Mouse (Mus musculus): ENCODE data around the gene Ung. TPM values are rescaled to one million over a fixed set of nuclear protein-coding genes. Genes with fewer than 3 reads are reported as not detected.

Ung gene
- polyA plus RNA-seq, 1 experiment from 2014 or later: 5.4 TPM

- H3K27me3 ChIP-seq (ENCODE audit: control insufficient read depth, insufficient read depth, low read length): no peaks in the 10 kb centered on the region
- H3K4me2 ChIP-seq (ENCODE audit: low read length): no peak overlapping the region
- 84% methylated on average over 15 of the region's 15 CpGs for WGBS
- H3K4me3 ChIP-seq (replicated peaks; ENCODE audit: low read depth, low read length): no peak overlapping the region
- peaks cover 10% of the 10 kb centered on the region; the same call in 1 of the 2 replicates for H3K4me1 ChIP-seq (ENCODE audit: control insufficient read depth, insufficient read depth, low read length)
- DNase-seq (no peak), ATAC-seq (ENCODE audit: low FRiP score, low TSS enrichment) (no peak)
- H3K9me3 ChIP-seq (ENCODE audit: control insufficient read depth, low read length): no peaks in the 10 kb centered on the region
- no peak overlapping the region for H3K9ac ChIP-seq (replicated peaks; ENCODE audit: low read length)
- no peaks in the 10 kb centered on the region for H3K36me3 ChIP-seq (ENCODE audit: control insufficient read depth, insufficient read depth, low read length)
- peak overlapping the region; percentile 72; the same call in 1 of the 2 replicates for H3K27ac ChIP-seq (replicated peaks; ENCODE audit: low read depth, low read length)
Measured at GRCm38 (mm10) chr5:114137481-114138276, 7.5 kb downstream of the Ung start.

- Histone ChIP-seq H3K9ac (replicated peaks; ENCODE audit: low read length) (0 out of 2 replicates have a peak overlapping the region, but pooled peaks have one; percentile 4), H3K27ac (replicated peaks; ENCODE audit: low read depth, low read length) (peak overlapping the region; percentile 72), H3K27me3 (ENCODE audit: control insufficient read depth, insufficient read depth, low read length) (no peaks in the 10 kb centered on the region), H3K4me2 (ENCODE audit: low read length) (0 out of 2 replicates have a peak overlapping the region, but pooled peaks have one; percentile 4), H3K4me1 (ENCODE audit: control insufficient read depth, insufficient read depth, low read length) (peaks cover 10% of the 10 kb centered on the region; the same call in 1 of the 2 replicates), H3K36me3 (ENCODE audit: control insufficient read depth, insufficient read depth, low read length) (no peaks in the 10 kb centered on the region), H3K4me3 (replicated peaks; ENCODE audit: low read depth, low read length) (no peak overlapping the region), H3K9me3 (ENCODE audit: control insufficient read depth, low read length) (no peaks in the 10 kb centered on the region)
- peak; percentile 53 for DNase-seq
- 65% methylated on average over 21 of the region's 21 CpGs for WGBS
- no peak; the same call in 1 of the 2 replicates for ATAC-seq (ENCODE audit: low FRiP score, low TSS enrichment)
Measured at GRCm38 (mm10) chr5:114138277-114139164, 8.3 kb downstream of the Ung start.

- ATAC-seq (ENCODE audit: low FRiP score, low TSS enrichment) (peak; percentile 69; the same call in 1 of the 2 replicates), DNase-seq (peak; percentile 87)
- no peaks in the 10 kb centered on the region for H3K27me3 ChIP-seq (ENCODE audit: control insufficient read depth, insufficient read depth, low read length)
- peaks cover 10% of the 10 kb centered on the region; the same call in 1 of the 2 replicates for H3K4me1 ChIP-seq (ENCODE audit: control insufficient read depth, insufficient read depth, low read length)
- 0 out of 2 replicates have a peak overlapping the region, but pooled peaks have one; percentile 4 for H3K9ac ChIP-seq (replicated peaks; ENCODE audit: low read length)
- H3K27ac ChIP-seq (replicated peaks; ENCODE audit: low read depth, low read length): peak overlapping the region; percentile 72
- H3K4me2 ChIP-seq (ENCODE audit: low read length): 0 out of 2 replicates have a peak overlapping the region, but pooled peaks have one; percentile 4
- H3K36me3 ChIP-seq (ENCODE audit: control insufficient read depth, insufficient read depth, low read length): no peaks in the 10 kb centered on the region
- H3K9me3 ChIP-seq (ENCODE audit: control insufficient read depth, low read length): no peaks in the 10 kb centered on the region
- WGBS: 21% methylated on average over 9 of the region's 9 CpGs
- no peak overlapping the region for H3K4me3 ChIP-seq (replicated peaks; ENCODE audit: low read depth, low read length)
Measured at GRCm38 (mm10) chr5:114139175-114139574, 9.0 kb downstream of the Ung start.

GRCm38 (mm10) chr5:114146028-114146888, 16.1 kb downstream of the Ung start, which contains the start of gene Acacb:
TSS of gene Acacb (plus strand) at chr5:114146535.
- no peak within 1 kb of the TSS for H3K4me2 ChIP-seq (ENCODE audit: low read length)
- 56% methylated on average over 19 of the region's 19 CpGs for WGBS
- no peaks in the 10 kb centered on the region for H3K36me3 ChIP-seq (ENCODE audit: control insufficient read depth, insufficient read depth, low read length)
- ATAC-seq (ENCODE audit: low FRiP score, low TSS enrichment) (no peak), DNase-seq (no peak)
- no peak within 1 kb of the TSS for H3K4me3 ChIP-seq (replicated peaks; ENCODE audit: low read depth, low read length)
- H3K9me3 ChIP-seq (ENCODE audit: control insufficient read depth, low read length): no peaks in the 10 kb centered on the region
- H3K27me3 ChIP-seq (ENCODE audit: control insufficient read depth, insufficient read depth, low read length): no peaks in the 10 kb centered on the region
- H3K9ac ChIP-seq (replicated peaks; ENCODE audit: low read length): no peak within 1 kb of the TSS
- peaks cover 3% of the 10 kb centered on the region; the same call in 1 of the 2 replicates for H3K4me1 ChIP-seq (ENCODE audit: control insufficient read depth, insufficient read depth, low read length)
- H3K27ac ChIP-seq (replicated peaks; ENCODE audit: low read depth, low read length): no peak within 1 kb of the TSS

GRCm38 (mm10) chr5:114147043-114147972, 17.1 kb downstream of the Ung start:
- peaks cover 3% of the 10 kb centered on the region; the same call in 1 of the 2 replicates for H3K4me1 ChIP-seq (ENCODE audit: control insufficient read depth, insufficient read depth, low read length)
- H3K4me2 ChIP-seq (ENCODE audit: low read length): no peak overlapping the region
- ATAC-seq (ENCODE audit: low FRiP score, low TSS enrichment) (no peak), DNase-seq (no peak)
- H3K27ac ChIP-seq (replicated peaks; ENCODE audit: low read depth, low read length): no peak overlapping the region
- H3K27me3 ChIP-seq (ENCODE audit: control insufficient read depth, insufficient read depth, low read length): no peaks in the 10 kb centered on the region
- no peak overlapping the region for H3K4me3 ChIP-seq (replicated peaks; ENCODE audit: low read depth, low read length)
- H3K36me3 ChIP-seq (ENCODE audit: control insufficient read depth, insufficient read depth, low read length): no peaks in the 10 kb centered on the region
- 87% methylated on average over 14 of the region's 14 CpGs for WGBS
- H3K9me3 ChIP-seq (ENCODE audit: control insufficient read depth, low read length): no peaks in the 10 kb centered on the region
- no peak overlapping the region for H3K9ac ChIP-seq (replicated peaks; ENCODE audit: low read length)

- DNase-seq (no peak), ATAC-seq (ENCODE audit: low FRiP score, low TSS enrichment) (no peak)
- H3K4me2 ChIP-seq (ENCODE audit: low read length): no peak overlapping the region
- no peaks in the 10 kb centered on the region for H3K9me3 ChIP-seq (ENCODE audit: control insufficient read depth, low read length)
- 88% methylated on average over 12 of the region's 12 CpGs for WGBS
- no peaks in the 10 kb centered on the region for H3K4me1 ChIP-seq (ENCODE audit: control insufficient read depth, insufficient read depth, low read length)
- H3K4me3 ChIP-seq (replicated peaks; ENCODE audit: low read depth, low read length): no peak overlapping the region
- no peak overlapping the region for H3K27ac ChIP-seq (replicated peaks; ENCODE audit: low read depth, low read length)
- no peak overlapping the region for H3K9ac ChIP-seq (replicated peaks; ENCODE audit: low read length)
- H3K27me3 ChIP-seq (ENCODE audit: control insufficient read depth, insufficient read depth, low read length): no peaks in the 10 kb centered on the region
- no peaks in the 10 kb centered on the region for H3K36me3 ChIP-seq (ENCODE audit: control insufficient read depth, insufficient read depth, low read length)
Measured at GRCm38 (mm10) chr5:114152359-114153092, 22.3 kb downstream of the Ung start.

- no peak overlapping the region for H3K27ac ChIP-seq (replicated peaks; ENCODE audit: low read depth, low read length)
- no peaks in the 10 kb centered on the region for H3K9me3 ChIP-seq (ENCODE audit: control insufficient read depth, low read length)
- no peak for ATAC-seq (ENCODE audit: low FRiP score, low TSS enrichment)
- no peaks in the 10 kb centered on the region for H3K36me3 ChIP-seq (ENCODE audit: control insufficient read depth, insufficient read depth, low read length)
- peak; percentile 67 for DNase-seq
- H3K4me3 ChIP-seq (replicated peaks; ENCODE audit: low read depth, low read length): no peak overlapping the region
- WGBS: 3% methylated on average over 12 of the region's 12 CpGs
- no peaks in the 10 kb centered on the region for H3K27me3 ChIP-seq (ENCODE audit: control insufficient read depth, insufficient read depth, low read length)
- peak overlapping the region; percentile 22; the same call in 1 of the 2 replicates for H3K4me2 ChIP-seq (ENCODE audit: low read length)
- no peaks in the 10 kb centered on the region for H3K4me1 ChIP-seq (ENCODE audit: control insufficient read depth, insufficient read depth, low read length)
- H3K9ac ChIP-seq (replicated peaks; ENCODE audit: low read length): no peak overlapping the region
Measured at GRCm38 (mm10) chr5:114153490-114153889, 23.3 kb downstream of the Ung start.

Measured in midbrain, embryonic 14.5 days (tissue).